Mouse (Mus musculus) left cerebral cortex, postnatal 36 days (tissue): ENCODE data around the gene Skiv2l. TPM values are rescaled to one million over a fixed set of nuclear protein-coding genes. Genes with fewer than 3 reads are reported as not detected.

Experiments used
- DNase-seq, 2 experiments: peaks; one replicate each; pipeline ENCODE4 v3.0.0; 2021 to 2022; ENCODE audit warnings: low spot score in 2 of 2, mixed read lengths in 1 of 2
- intact Hi-C: fragments of 180-260 bp; cut with DNase I; formaldehyde crosslinking; loops from one replicate; pipeline ENCODE4 v1.15.1; 2025
- total RNA-seq, 2 experiments: library from RNA; stranded (reverse); gene quantifications; 2 replicates each; pipeline ENCODE4 v1.2.3; 2021

Skiv2l gene
- total RNA-seq, 2 experiments from 2014 or later: 58.5 to 72.2 TPM

GRCm38 (mm10) chr17:34881683-34882310 lies 31.8 kb upstream of the Skiv2l start, which contains the start of gene Gm20547:
Gm20547 (minus strand) TSS chr17:34882042.
- intact Hi-C loops: no loop called here
- DNase-seq: no peak

GRCm38 (mm10) chr17:34881166-34881565 lies 31.2 kb upstream of the Skiv2l start:
- intact Hi-C loops: no loop called here

GRCm38 (mm10) chr17:34879336-34879879 lies 29.4 kb upstream of the Skiv2l start, which contains the start of gene Zbtb12:
Zbtb12 (plus strand) TSS chr17:34879483.
- DNase-seq: no peak
- intact Hi-C loops: no loop called here

More at GRCm38 (mm10) chr17:34881166-34881565, 31.2 kb upstream of the Skiv2l start:
- no peak for DNase-seq

- intact Hi-C loops: no loop called here
- no peak for DNase-seq
Observed at GRCm38 (mm10) chr17:34874321-34874720, 24.3 kb upstream of the Skiv2l start.

GRCm38 (mm10) chr17:34865981-34866380 lies 16.0 kb upstream of the Skiv2l start:
- intact Hi-C loops: no loop called here
- no peak for DNase-seq

- intact Hi-C loops: no loop called here
Observed at GRCm38 (mm10) chr17:34862416-34863081, 12.5 kb upstream of the Skiv2l start, which contains the start of gene Cfb. Cfb (minus strand) TSS chr17:34862518.

GRCm38 (mm10) chr17:34861704-34862415 lies 11.8 kb upstream of the Skiv2l start:
- intact Hi-C loops: no loop called here
- DNase-seq: no peak

More at GRCm38 (mm10) chr17:34862416-34863081, 12.5 kb upstream of the Skiv2l start, which contains the start of gene Cfb:
- no peak for DNase-seq

GRCm38 (mm10) chr17:34860514-34860913 lies 10.5 kb upstream of the Skiv2l start:
- DNase-seq: no peak
- intact Hi-C loops: no loop called here

GRCm38 (mm10) chr17:34858670-34859069 lies 8.7 kb upstream of the Skiv2l start:
- intact Hi-C loops: loop anchor here (5.0 kb wide), 1 partner anchor 54 kb away; the partner anchor contains the start of gene Slc44a4
- no peak for DNase-seq

GRCm38 (mm10) chr17:34855825-34856224 lies 5.8 kb upstream of the Skiv2l start:
- no peak for DNase-seq
- intact Hi-C loops: loop anchor here (5.0 kb wide), 1 partner anchor 56 kb away; the partner anchor contains the start of gene Slc44a4

GRCm38 (mm10) chr17:34854761-34855160 lies 4.8 kb upstream of the Skiv2l start:
- intact Hi-C loops: loop anchor here (5.0 kb wide), 3 partner anchors 38 to 128 kb away; partner anchors contain the start of genes Lsm2 and Slc44a4
- DNase-seq: no peak

- intact Hi-C loops: loop anchor here (5.0 kb wide), 2 partner anchors 39 to 129 kb away; partner anchors contain the start of gene Lsm2
Observed at GRCm38 (mm10) chr17:34853511-34853910, 3.5 kb upstream of the Skiv2l start.

GRCm38 (mm10) chr17:34850517-34851125 lies 611 bp upstream of the Skiv2l start:
- intact Hi-C loops: loop anchor here (1.0 to 5.0 kb wide), 3 partner anchors 13 to 132 kb away; partner anchors contain the start of genes Dxo and Lsm2
- no peak for DNase-seq

More at GRCm38 (mm10) chr17:34853511-34853910, 3.5 kb upstream of the Skiv2l start:
- DNase-seq: no peak

- DNase-seq: no peak
- intact Hi-C loops: loop anchor here (10.0 kb wide), 1 partner anchor 913 kb away; no protein-coding TSS in a partner anchor
Observed at GRCm38 (mm10) chr17:34847615-34848014, 2.4 kb downstream of the Skiv2l start.

- DNase-seq: no peak
- intact Hi-C loops: loop anchor here (10.0 kb wide), 1 partner anchor 912 kb away; no protein-coding TSS in a partner anchor
Observed at GRCm38 (mm10) chr17:34847192-34847591, 2.8 kb downstream of the Skiv2l start.

GRCm38 (mm10) chr17:34844884-34845283 lies 5.1 kb downstream of the Skiv2l start:
- intact Hi-C loops: loop anchor here (10.0 kb wide), 1 partner anchor 910 kb away; no protein-coding TSS in a partner anchor
- DNase-seq: no peak

GRCm38 (mm10) chr17:34840736-34841307 lies 9.2 kb downstream of the Skiv2l start:
- DNase-seq: no peak
- intact Hi-C loops: loop anchor here (10.0 kb wide), 1 partner anchor 906 kb away; no protein-coding TSS in a partner anchor

GRCm38 (mm10) chr17:34838785-34839184 lies 11.2 kb downstream of the Skiv2l start:
- no peak for DNase-seq
- intact Hi-C loops: loop anchor here (5.0 kb wide), 3 partner anchors 54 to 404 kb away; partner anchors contain the start of gene Ddx39b
